Mouse (Mus musculus): ENCODE data around the gene Mrpl17. TPM values are rescaled to one million over a fixed set of nuclear protein-coding genes. Genes with fewer than 3 reads are reported as not detected.
A peak's percentile ranks its signal among the peaks of the same experiment; 100 is the strongest.

Mrpl17 gene
- total and polyA plus RNA-seq, 2 experiments from 2014 or later: 20.1 to 226 TPM

DNA sequence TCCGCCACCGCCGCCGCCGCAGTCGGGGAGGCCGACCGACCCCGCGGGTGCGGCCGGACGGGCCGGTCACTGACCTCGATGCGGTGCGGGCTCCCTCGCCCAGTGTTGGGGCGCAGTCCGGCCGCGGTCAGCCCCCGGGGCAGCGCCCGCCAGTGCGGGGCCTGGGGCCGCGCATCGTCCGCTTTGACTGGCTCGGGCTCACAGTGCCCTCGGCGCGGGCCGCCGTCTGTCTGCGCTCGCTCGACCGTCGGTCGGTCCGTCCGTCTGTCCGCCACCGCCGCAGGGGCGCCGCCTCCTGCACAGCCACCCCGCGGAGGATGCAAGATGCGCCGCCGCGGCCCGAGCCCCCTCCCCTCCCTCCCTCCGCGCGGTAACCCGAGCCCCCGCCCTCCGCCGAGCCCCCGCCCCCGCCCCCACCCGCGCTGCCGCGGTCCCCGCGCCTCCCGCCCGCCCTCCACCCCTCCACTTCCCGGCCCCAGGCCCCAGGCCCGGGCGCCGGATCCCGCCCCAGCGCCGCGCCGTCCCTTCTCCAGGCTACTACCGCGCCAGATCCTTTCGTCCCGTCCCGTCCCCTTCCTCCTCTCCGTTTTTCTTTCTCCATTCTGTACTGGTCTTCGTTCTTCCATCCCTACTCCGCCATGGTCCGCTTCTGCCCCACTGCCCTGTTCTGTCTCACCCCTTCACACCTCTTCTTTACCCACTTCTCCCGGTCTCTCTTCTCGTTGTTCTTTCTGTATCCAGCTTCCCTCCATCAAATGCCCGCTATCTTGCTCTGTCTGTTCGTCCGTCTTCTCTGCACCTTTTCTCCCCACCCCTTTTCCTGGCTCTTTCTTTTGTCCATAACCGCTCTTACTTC is 23.4 kb downstream of the Mrpl17 start, which contains the start of gene Dchs1:
TSS of gene Dchs1 (minus strand) at position 370 of the 856 bp plus-strand sequence.
- peak; percentile 75 for DNase-seq (ENCODE audit: low spot score)
- peak; percentile 77 for ATAC-seq
- Histone ChIP-seq H3K4me3 (ENCODE audit: low read length) (peak within 1 kb of the TSS; percentile 96), H3K9ac (replicated peaks; ENCODE audit: low read length) (peak within 1 kb of the TSS; percentile 99), H3K27me3 (ENCODE audit: insufficient read depth, low read length) (no peaks in the 10 kb centered on the region), H3K27ac (peak within 1 kb of the TSS; percentile 97), H3K4me2 (ENCODE audit: low read depth, low read length) (peak within 1 kb of the TSS; percentile 84), H3K36me3 (ENCODE audit: insufficient read depth, low read length) (peaks cover 6% of the 10 kb centered on the region; the same call in 1 of the 2 replicates), H3K9me3 (ENCODE audit: low read length) (no peaks in the 10 kb centered on the region), H3K4me1 (ENCODE audit: insufficient read depth, low read length) (peaks cover 32% of the 10 kb centered on the region)
- under 1% methylated on average over 68 of the region's 97 CpGs for WGBS
- TF ChIP-seq CTCF (IDR thresholded peaks at IDR 0.05; ENCODE audit: low read depth): no peak

DNA sequence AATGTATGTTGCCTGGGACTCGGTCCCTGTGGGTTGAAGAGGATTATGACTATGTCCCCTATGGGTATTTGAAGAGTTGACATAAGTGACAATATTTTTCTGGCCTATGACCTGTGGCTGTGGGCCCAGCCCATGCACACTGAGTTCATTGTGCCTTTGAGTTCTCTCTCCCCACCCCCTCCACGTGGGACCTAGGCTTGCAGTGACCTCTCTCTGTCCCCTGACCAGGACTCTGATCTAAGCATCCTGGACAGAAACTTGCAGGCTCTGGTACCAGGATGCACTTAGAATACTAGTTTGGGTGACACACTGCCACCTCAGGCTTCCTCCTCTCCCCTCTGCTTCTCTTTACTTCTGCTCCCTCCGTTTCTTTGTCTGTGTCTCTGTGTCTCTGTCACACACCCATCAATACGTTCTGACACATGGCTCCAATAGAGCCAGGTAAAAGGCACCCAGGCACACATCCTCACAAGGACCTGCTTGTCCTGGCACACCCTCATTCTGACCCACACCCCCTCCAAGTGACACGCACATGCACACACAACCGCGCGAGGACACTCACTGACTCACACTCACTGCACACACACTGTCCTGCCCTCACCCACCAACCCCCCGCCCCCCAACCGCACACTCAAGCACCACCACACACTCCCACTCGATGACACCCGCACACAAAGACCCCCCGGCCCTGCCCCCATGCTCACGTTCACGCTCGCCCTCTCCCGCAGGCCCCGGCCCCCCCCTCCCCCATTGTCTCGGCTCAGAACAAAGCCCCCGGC is 24.2 kb downstream of the Mrpl17 start:
- ATAC-seq (peak; percentile 79), DNase-seq (ENCODE audit: low spot score) (peak; percentile 57)
- no peaks in the 10 kb centered on the region for H3K9me3 ChIP-seq (ENCODE audit: low read length)
- peaks cover 32% of the 10 kb centered on the region for H3K4me1 ChIP-seq (ENCODE audit: insufficient read depth, low read length)
- peak overlapping the region; percentile 96 for H3K4me3 ChIP-seq (ENCODE audit: low read length)
- peak overlapping the region; percentile 97 for H3K27ac ChIP-seq
- no peaks in the 10 kb centered on the region for H3K27me3 ChIP-seq (ENCODE audit: insufficient read depth, low read length)
- peaks cover 10% of the 10 kb centered on the region; the same call in 1 of the 2 replicates for H3K36me3 ChIP-seq (ENCODE audit: insufficient read depth, low read length)
- H3K4me2 ChIP-seq (ENCODE audit: low read depth, low read length): peak overlapping the region; percentile 84
- WGBS: 4% methylated on average over 20 of the region's 20 CpGs
- H3K9ac ChIP-seq (replicated peaks; ENCODE audit: low read length): peak overlapping the region; percentile 99
- no peak for TF ChIP-seq CTCF (IDR thresholded peaks at IDR 0.05; ENCODE audit: low read depth)

- Histone ChIP-seq H3K27me3 (ENCODE audit: insufficient read depth, low read length) (no peaks in the 10 kb centered on the region), H3K9ac (replicated peaks; ENCODE audit: low read length) (peak overlapping the region; percentile 22; the same call in 1 of the 2 replicates), H3K27ac (peak overlapping the region; percentile 45; the same call in 1 of the 2 replicates), H3K4me1 (ENCODE audit: insufficient read depth, low read length) (peaks cover 32% of the 10 kb centered on the region), H3K4me2 (ENCODE audit: low read depth, low read length) (peak overlapping the region; percentile 84), H3K9me3 (ENCODE audit: low read length) (no peaks in the 10 kb centered on the region), H3K4me3 (ENCODE audit: low read length) (0 out of 2 replicates have a peak overlapping the region, but pooled peaks have one; percentile 1), H3K36me3 (ENCODE audit: insufficient read depth, low read length) (peaks cover 21% of the 10 kb centered on the region; the same call in 1 of the 2 replicates)
- ATAC-seq: no peak
- DNase-seq (ENCODE audit: low spot score): peak; percentile 8
- 8% methylated on average over 4 of the region's 4 CpGs for WGBS
- TF ChIP-seq CTCF (IDR thresholded peaks at IDR 0.05; ENCODE audit: low read depth): no peak
Observed at GRCm38 (mm10) chr7:105784556-105784955, 26.3 kb downstream of the Mrpl17 start.

DNA sequence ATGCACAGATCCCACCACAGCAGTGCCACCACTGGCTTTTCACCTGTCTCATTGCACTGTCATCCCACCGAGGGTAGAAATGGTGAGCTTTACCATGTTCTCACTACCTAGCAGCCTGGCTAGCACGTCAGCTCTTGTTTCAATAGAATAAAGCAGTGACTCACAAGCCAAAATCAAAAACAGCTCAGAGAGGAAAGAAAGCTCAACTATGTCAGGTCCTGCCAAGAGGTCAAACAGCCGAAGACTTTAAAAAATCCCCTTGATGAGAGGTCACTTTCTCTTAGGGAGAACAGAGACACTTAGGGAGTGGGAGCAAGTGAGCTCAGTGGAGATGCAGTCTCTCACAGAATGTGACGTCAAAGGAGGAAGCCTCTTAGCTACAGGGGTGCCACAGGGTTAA is 27.0 kb downstream of the Mrpl17 start:
- Histone ChIP-seq H3K36me3 (ENCODE audit: insufficient read depth, low read length) (peaks cover 21% of the 10 kb centered on the region; the same call in 1 of the 2 replicates), H3K9ac (replicated peaks; ENCODE audit: low read length) (0 out of 2 replicates have a peak overlapping the region, but pooled peaks have one; percentile 22)
- 35% methylated on average over 4 of the region's 4 CpGs for WGBS

GRCm38 (mm10) chr7:105778553-105779265 is 32.2 kb downstream of the Mrpl17 start:
- peak; percentile 61 for ATAC-seq
- Histone ChIP-seq H3K9ac (replicated peaks; ENCODE audit: low read length) (no peak overlapping the region; the same call in 1 of the 2 replicates), H3K4me1 (ENCODE audit: insufficient read depth, low read length) (peaks cover 23% of the 10 kb centered on the region), H3K36me3 (ENCODE audit: insufficient read depth, low read length) (peaks cover 24% of the 10 kb centered on the region; the same call in 1 of the 2 replicates), H3K27ac (peak overlapping the region; percentile 67), H3K27me3 (ENCODE audit: insufficient read depth, low read length) (no peaks in the 10 kb centered on the region), H3K4me3 (ENCODE audit: low read length) (no peak overlapping the region), H3K9me3 (ENCODE audit: low read length) (no peaks in the 10 kb centered on the region), H3K4me2 (ENCODE audit: low read depth, low read length) (peak overlapping the region; percentile 35; the same call in 1 of the 2 replicates)
- WGBS: 19% methylated on average over 4 of the region's 4 CpGs
- no peak for TF ChIP-seq CTCF (IDR thresholded peaks at IDR 0.05; ENCODE audit: low read depth)
- DNase-seq (ENCODE audit: low spot score): peak; percentile 49

More for the DNA sequence above, 27.0 kb downstream of the Mrpl17 start:
- no peaks in the 10 kb centered on the region for H3K27me3 ChIP-seq (ENCODE audit: insufficient read depth, low read length)
- no peak overlapping the region for H3K4me3 ChIP-seq (ENCODE audit: low read length)
- TF ChIP-seq CTCF (IDR thresholded peaks at IDR 0.05; ENCODE audit: low read depth): no peak
- DNase-seq (ENCODE audit: low spot score) (no peak), ATAC-seq (no peak)
- no peaks in the 10 kb centered on the region for H3K9me3 ChIP-seq (ENCODE audit: low read length)
- H3K4me2 ChIP-seq (ENCODE audit: low read depth, low read length): 0 out of 2 replicates have a peak overlapping the region, but pooled peaks have one; percentile 84
- H3K4me1 ChIP-seq (ENCODE audit: insufficient read depth, low read length): peaks cover 37% of the 10 kb centered on the region
- H3K27ac ChIP-seq: no peak overlapping the region

Measured in hindbrain, postnatal 0 days (tissue).